In genomic region chr4:8398969-8399368, GRCm38 (mm10) we compare ENCODE assay signal across 13 mouse cellular contexts.
A peak's percentile ranks its signal among the peaks of the same experiment; 100 is the strongest.
DNase-seq lines count a peak whose midpoint lies in the region; ATAC-seq lines count a peak whose summit lies in the region.
"Had no signal": no experiment of that assay in that cellular context is flagged by ENCODE, and none has a peak within 500 bp of the region (broad histone marks: within the 10 kb centered on the region; RNA-seq: fewer than 3 reads in every experiment).

No protein-coding gene starts in this region.

- H3K4me2 ChIP-seq in heart, embryonic 11.5 days: no peak overlapping the region
- H3K4me2 ChIP-seq in hindbrain, embryonic 15.5 days: no peak overlapping the region
- no peak overlapping the region for H3K4me2 ChIP-seq in stomach, embryonic 16.5 days (ENCODE audit: low read depth, low read length)
- H3K4me2 ChIP-seq: heart, embryonic 15.5 days; limb, embryonic 15.5 days had no signal

- no peaks in the 10 kb centered on the region for H3K36me3 ChIP-seq in heart, embryonic 11.5 days (ENCODE audit: control insufficient read depth, insufficient read depth, low read length)
- no peaks in the 10 kb centered on the region for H3K36me3 ChIP-seq in hindbrain, embryonic 15.5 days
- H3K36me3 ChIP-seq in stomach, embryonic 16.5 days (ENCODE audit: control insufficient read depth, insufficient read depth, low read length): no peaks in the 10 kb centered on the region
- H3K36me3 ChIP-seq: heart, embryonic 15.5 days; limb, embryonic 15.5 days had no signal

- H3K9ac ChIP-seq in heart, embryonic 11.5 days (ENCODE audit: low read depth, low read length): no peak overlapping the region
- H3K9ac ChIP-seq in hindbrain, embryonic 15.5 days: no peak overlapping the region
- H3K9ac ChIP-seq in stomach, embryonic 16.5 days (ENCODE audit: low read length): no peak overlapping the region
- H3K9ac ChIP-seq: heart, embryonic 15.5 days; limb, embryonic 15.5 days had no signal

- no peak overlapping the region for H3K27ac ChIP-seq in heart, embryonic 11.5 days (ENCODE audit: low read depth, low read length)
- H3K27ac ChIP-seq in hindbrain, embryonic 15.5 days (replicated peaks): no peak overlapping the region; the same call in 1 of the 2 replicates
- H3K27ac ChIP-seq in stomach, embryonic 16.5 days (ENCODE audit: low read length): no peak overlapping the region
- H3K27ac ChIP-seq: heart, embryonic 15.5 days; limb, embryonic 15.5 days had no signal

- ATAC-seq in heart, embryonic 11.5 days (replicated peaks; ENCODE audit: insufficient number of reproducible peaks, low FRiP score, low TSS enrichment): no peak
- ATAC-seq in hindbrain, embryonic 15.5 days (ENCODE audit: low FRiP score, low read depth): peak; percentile 91
- peak; percentile 56; the same call in 1 of the 2 replicates for ATAC-seq in stomach, embryonic 16.5 days (ENCODE audit: insufficient read depth, low FRiP score)
- ATAC-seq: CD4-positive, CD25-positive, alpha-beta regulatory T cell, adult 4 months had no signal

- H3K4me3 ChIP-seq in heart, embryonic 11.5 days (ENCODE audit: low read depth, low read length): no peak overlapping the region
- no peak overlapping the region for H3K4me3 ChIP-seq in hindbrain, embryonic 15.5 days
- H3K4me3 ChIP-seq in stomach, embryonic 16.5 days (replicated peaks; ENCODE audit: low read length): no peak overlapping the region
- H3K4me3 ChIP-seq: erythroblast, embryonic 14.5 days; limb, embryonic 15.5 days had no signal

- no peaks in the 10 kb centered on the region for H3K27me3 ChIP-seq in heart, embryonic 11.5 days (ENCODE audit: control insufficient read depth, insufficient read depth, low read length)
- no peaks in the 10 kb centered on the region for H3K27me3 ChIP-seq in hindbrain, embryonic 15.5 days
- no peaks in the 10 kb centered on the region for H3K27me3 ChIP-seq in stomach, embryonic 16.5 days (ENCODE audit: control insufficient read depth, insufficient read depth, low read length)
- H3K27me3 ChIP-seq: heart, embryonic 15.5 days; limb, embryonic 15.5 days had no signal

- peak; percentile 32 to 44 for DNase-seq in heart, postnatal 10 days
- DNase-seq in retina, postnatal 1 day: peak; percentile 1
- no peak for DNase-seq in retina, embryonic 14.5 days (ENCODE audit: low spot score)
- DNase-seq in layer of hippocampus, adult 9-10 months (ENCODE audit: low spot score): no peak
- no peak for DNase-seq in embryo, embryonic 9.5 days (ENCODE audit: extremely low spot score)
- DNase-seq: thymus, postnatal 14 days had no signal

- H3K4me1 ChIP-seq in heart, embryonic 11.5 days (ENCODE audit: control insufficient read depth, insufficient read depth, low read length): no peaks in the 10 kb centered on the region
- H3K4me1 ChIP-seq in hindbrain, embryonic 15.5 days (replicated peaks): peaks cover 6% of the 10 kb centered on the region; the same call in 1 of the 2 replicates
- H3K4me1 ChIP-seq in stomach, embryonic 16.5 days (ENCODE audit: control insufficient read depth, insufficient read depth, low read length): no peaks in the 10 kb centered on the region
- H3K4me1 ChIP-seq: heart, embryonic 15.5 days; limb, embryonic 15.5 days had no signal

- WGBS in heart, embryonic 11.5 days (ENCODE audit: insufficient replicate concordance): 73% methylated on average over 4 of the region's 4 CpGs
- 32% methylated on average over 4 of the region's 4 CpGs for WGBS in hindbrain, embryonic 15.5 days
- 49% methylated on average over 4 of the region's 4 CpGs for WGBS in stomach, embryonic 16.5 days

- no peaks in the 10 kb centered on the region for H3K9me3 ChIP-seq in heart, embryonic 11.5 days (replicated peaks; ENCODE audit: control insufficient read depth, low read length)
- no peaks in the 10 kb centered on the region for H3K9me3 ChIP-seq in hindbrain, embryonic 15.5 days
- no peaks in the 10 kb centered on the region for H3K9me3 ChIP-seq in stomach, embryonic 16.5 days (replicated peaks; ENCODE audit: control insufficient read depth, low read length)
- H3K9me3 ChIP-seq: heart, embryonic 15.5 days; limb, embryonic 15.5 days had no signal

- intact Hi-C loops in heart, postnatal 10 days (cut with DNase I): no loop called here

Comparison
In these comparisons a context has a peak if more than half of its experiments do, and no peak if none do; other contexts are left out.
1. DNase-seq: peak in heart, postnatal 10 days (2 of 2) and retina, postnatal 1 day (single experiment); none in retina, embryonic 14.5 days (single experiment), layer of hippocampus, adult 9-10 months (single experiment) and embryo, embryonic 9.5 days (single experiment).